Mouse (Mus musculus): ENCODE measurements around the gene H2afb2.

H2afb2 gene

GRCm38 (mm10) chrX:116680878-116681277, at the start of gene H2afb2:
TSS of gene H2afb2 (plus strand) at chrX:116681178.
- in situ Hi-C loops (cut with MboI; ENCODE audit: low pct_unique_long_range_greater_than_20kb in 1 of 2, low sequenced_read_pairs in 2 of 2, unreplicated experiment in 1 of 2): no loop called here
